Mouse (Mus musculus) megakaryocyte-erythroid progenitor cell, adult 5-6 weeks (primary cell): Measurements from ENCODE around the gene 3110040N11Rik. TPM values are rescaled to one million over a fixed set of nuclear protein-coding genes. Genes with fewer than 3 reads are reported as not detected.
A peak's percentile ranks its signal among the peaks of the same experiment; 100 is the strongest.
"Not testable (repeated sequence)": the region's sequence is repeated elsewhere in the genome, so short reads cannot be mapped to it uniquely, and the experiment has no call there.

Source experiments
- ATAC-seq: replicated peaks from 2 replicates; pipeline ENCODE4 v1.8.0; 2016; ENCODE audit warnings: mild to moderate bottlenecking, inconsistent platforms; ENCODE audit not compliant: severe bottlenecking, poor library complexity, low FRiP score, low TSS enrichment
- total RNA-seq, 2 experiments: library from RNA; stranded (forward) in 1 of 2; stranded (reverse) in 1 of 2; fragments of 200-1000, 215-1000 nt in 1 of 2; fragments of >200 nt in 1 of 2; fragmentation: Nextera tagmentation in 1 of 2; gene quantifications; 2 replicates each; pipeline ENCODE4 v1.2.3; 2014 to 2017

3110040N11Rik gene
- 45.5 and 46.0 TPM in 2 replicates for total RNA-seq (2014; fragmentation: Nextera tagmentation)
- 67.5 and 133 TPM in 2 replicates for total RNA-seq (2017)

DNA sequence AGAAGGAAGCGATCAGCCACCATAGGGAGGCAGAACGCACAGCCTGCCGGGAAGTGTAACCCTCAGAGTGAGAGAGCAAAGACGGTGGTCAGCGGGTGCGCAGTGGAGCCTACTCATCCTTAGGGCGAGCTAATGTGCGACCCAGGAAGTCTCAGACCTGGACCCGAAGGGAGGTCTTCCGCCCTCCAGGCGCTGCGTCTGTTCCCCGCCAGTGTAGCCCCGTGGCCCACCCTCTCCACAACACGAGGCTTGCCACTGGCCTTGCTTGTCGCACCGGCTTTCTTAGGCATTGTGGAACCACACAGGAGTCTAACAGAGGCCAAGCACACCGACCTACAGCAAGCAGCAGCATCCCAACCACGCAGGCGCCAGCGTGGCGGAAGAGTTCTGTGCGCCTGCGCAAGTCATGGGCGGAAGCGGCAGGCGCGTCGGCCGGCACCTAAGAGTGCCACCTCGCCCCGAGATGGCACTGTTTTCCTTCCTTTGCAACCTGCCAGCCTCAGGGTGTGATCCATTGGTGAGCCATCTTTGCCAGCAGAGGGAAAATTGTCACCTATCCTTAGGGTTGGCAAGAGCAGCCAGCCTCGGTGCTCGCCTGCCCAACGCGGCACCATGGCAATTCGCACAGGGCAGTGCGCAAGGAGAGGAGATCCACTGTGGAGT lies at the start of gene 3110040N11Rik:
Gene 3110040N11Rik (minus strand): TSS at position 384 of the 663 bp plus-strand sequence.
- ATAC-seq, result peak; percentile 97

- not testable (repeated sequence) for ATAC-seq
Observed at GRCm38 (mm10) chr7:81837771-81838170, 48.5 kb upstream of the 3110040N11Rik start.

DNA sequence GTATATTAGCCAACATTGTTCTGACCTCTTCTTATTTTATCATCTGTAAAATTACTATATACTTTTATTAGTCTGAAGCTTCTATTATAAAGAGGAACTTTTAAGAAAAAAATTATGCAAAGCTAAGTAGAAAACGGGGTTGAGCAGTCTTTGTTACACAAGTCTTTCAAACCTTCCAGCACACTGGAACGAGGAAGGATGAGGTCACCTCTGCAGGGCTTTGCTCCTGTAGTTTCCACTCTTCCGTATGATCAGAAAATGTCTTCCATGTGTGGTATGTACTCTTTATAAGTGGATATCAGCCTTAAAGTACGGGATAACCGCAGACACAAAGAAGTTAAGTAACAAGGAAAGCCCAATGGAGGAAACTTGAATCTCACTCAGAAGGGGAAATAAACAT lies 46.2 kb upstream of the 3110040N11Rik start:
- no peak for ATAC-seq

DNA sequence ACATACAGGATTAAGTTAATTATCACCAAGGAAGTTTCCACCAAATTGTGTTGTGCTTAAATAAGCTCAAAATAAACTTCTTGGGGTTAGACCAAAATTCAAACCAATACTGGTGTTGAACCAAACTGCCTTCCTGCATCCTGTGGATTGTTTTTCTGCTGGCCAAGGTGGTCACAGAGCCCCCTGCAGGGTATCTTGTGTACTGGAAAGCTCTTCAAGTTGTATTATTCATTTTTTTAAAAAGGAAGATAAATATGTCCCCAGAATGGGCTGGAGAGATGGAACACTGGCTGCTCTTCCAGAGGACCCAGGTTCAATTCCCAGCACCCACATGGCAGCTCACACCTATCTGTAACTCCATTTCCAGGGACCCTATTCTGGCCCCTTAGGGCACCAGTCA lies 45.6 kb upstream of the 3110040N11Rik start:
- ATAC-seq, result no peak

GRCm38 (mm10) chr7:81829379-81829894 lies 40.2 kb upstream of the 3110040N11Rik start, which contains the start of gene Btbd1:
Gene Btbd1, minus strand, starts transcription at chr7:81829431.
- ATAC-seq, result peak; percentile 74

- ATAC-seq, result peak; percentile 14; the same call in 1 of the 2 replicates
Observed at GRCm38 (mm10) chr7:81828681-81829378, 39.6 kb upstream of the 3110040N11Rik start.

GRCm38 (mm10) chr7:81827806-81828667 lies 38.8 kb upstream of the 3110040N11Rik start:
- peak; percentile 46 for ATAC-seq

DNA sequence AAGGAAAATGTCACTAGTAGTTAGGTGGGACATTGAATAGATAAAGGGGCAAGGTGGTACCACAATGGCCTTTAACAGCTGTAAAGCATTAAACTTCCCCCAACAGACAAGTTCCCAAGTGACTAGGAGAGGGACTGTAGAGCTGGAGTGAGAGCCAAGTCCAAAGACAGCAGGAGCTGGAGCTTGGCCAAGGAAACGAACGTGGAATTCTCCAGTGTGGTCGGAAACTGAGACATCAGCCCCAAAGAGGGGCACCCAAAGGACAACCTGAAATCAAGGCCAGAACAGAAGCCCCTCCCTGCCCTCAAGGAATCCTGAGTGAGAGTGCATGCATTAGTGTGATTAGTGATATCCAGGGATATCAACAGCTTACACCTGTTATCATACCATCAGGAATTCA lies 36.1 kb upstream of the 3110040N11Rik start:
- no peak for ATAC-seq

GRCm38 (mm10) chr7:81824906-81825305 lies 35.6 kb upstream of the 3110040N11Rik start:
- no peak for ATAC-seq

GRCm38 (mm10) chr7:81806067-81806466 lies 16.8 kb upstream of the 3110040N11Rik start:
- peak; percentile 74; the same call in 1 of the 2 replicates for ATAC-seq

- peak; percentile 39 for ATAC-seq
Observed at GRCm38 (mm10) chr7:81788536-81788935, 742 bp downstream of the 3110040N11Rik start.

DNA sequence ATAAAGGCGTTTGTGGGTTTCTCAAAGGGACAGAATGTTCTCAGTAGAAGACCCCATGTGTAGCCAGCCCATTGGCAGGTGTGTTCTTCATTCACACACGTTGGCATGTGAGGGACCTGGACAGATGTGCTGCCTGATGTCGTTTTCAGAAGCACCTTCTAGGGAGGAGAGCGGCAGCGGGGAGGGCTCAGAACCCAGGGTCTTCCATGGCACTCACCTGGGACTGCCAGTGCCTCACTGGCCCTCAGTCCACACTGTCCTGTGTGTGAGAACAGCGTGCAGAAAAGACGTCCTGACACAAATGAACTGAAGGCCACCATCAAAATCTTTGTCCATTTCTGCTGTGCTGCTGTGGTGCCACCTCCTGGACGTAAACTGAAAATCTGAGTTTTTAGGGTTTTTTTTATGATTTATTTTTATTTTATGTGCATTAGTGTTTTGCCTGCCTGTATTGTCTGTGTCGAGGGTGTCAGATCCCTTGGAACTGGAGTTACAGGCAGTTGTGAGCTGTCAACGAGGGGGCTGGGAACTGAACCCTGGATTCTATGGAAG lies 11.5 kb downstream of the 3110040N11Rik start:
- ATAC-seq, result no peak

GRCm38 (mm10) chr7:81775325-81775724 lies 14.0 kb downstream of the 3110040N11Rik start:
- ATAC-seq, result no peak

- peak; percentile 63; the same call in 1 of the 2 replicates for ATAC-seq
Observed at GRCm38 (mm10) chr7:81772786-81773539, 16.3 kb downstream of the 3110040N11Rik start.

DNA sequence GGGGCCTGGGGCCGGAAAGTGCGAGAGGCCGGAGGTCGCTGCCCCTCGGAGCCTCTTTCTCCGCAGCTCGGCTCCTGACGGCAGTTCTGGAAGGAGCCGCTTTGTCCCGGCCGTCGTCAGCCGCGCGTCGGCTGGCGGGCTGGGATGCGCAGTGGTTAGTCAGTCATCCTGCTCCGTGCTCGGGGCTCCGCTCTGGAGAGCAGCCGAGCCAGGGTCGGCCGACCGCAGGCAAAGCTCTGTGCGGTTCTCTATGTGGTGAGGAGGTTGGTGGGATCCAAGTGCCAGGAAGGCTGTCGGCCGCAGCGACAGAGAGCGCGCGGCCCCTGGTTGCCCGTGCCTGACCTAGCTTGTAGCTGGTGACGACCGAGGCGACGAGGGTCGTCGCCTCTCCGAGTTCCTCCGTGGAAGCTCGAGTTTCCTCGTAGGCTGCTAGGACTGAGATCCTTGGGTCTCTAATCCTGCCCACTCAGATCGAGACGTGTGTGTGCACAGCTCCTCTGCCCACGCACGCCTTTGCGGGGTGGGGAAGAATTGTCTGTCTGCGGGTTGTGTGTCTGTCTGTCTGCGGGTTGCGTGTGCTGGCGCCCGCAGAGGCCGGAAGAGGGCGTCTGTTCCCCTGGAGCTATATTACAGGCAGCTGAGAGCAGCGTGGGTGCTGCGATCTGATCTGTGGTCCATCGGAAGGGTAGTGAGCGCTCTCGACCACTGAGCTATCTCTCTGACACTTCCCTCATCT lies 26.0 kb downstream of the 3110040N11Rik start:
- peak; percentile 76 for ATAC-seq

- peak; percentile 92 for ATAC-seq
Observed at GRCm38 (mm10) chr7:81762180-81763109, 26.8 kb downstream of the 3110040N11Rik start, which contains the start of gene Ramac. Gene Ramac, plus strand, starts transcription at chr7:81762925.

DNA sequence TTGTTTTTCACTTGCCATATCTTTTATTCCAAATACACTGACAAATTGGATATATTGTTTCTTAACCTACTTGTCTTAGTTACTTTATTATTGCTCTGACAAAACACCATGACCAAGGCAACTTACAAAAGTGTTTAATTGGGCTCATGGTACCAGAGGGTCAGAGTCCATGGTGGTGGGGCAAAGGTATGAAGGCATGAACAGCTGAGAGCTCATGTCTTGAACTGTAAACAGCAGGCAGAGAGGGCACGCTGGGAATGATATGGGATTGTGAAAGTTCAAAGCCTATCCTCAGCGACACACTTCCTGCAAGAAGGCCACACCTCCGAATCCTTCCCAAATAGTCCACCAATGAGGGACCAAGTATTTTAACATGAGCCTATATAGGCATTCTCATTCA lies 41.3 kb downstream of the 3110040N11Rik start:
- no peak for ATAC-seq
